Mouse (Mus musculus): ENCODE results near the gene Zfp217. TPM values are rescaled to one million over a fixed set of nuclear protein-coding genes. Genes with fewer than 3 reads are reported as not detected.

The Zfp217 gene
- polyA plus RNA-seq, 1 experiment = 80.0 TPM

DNA sequence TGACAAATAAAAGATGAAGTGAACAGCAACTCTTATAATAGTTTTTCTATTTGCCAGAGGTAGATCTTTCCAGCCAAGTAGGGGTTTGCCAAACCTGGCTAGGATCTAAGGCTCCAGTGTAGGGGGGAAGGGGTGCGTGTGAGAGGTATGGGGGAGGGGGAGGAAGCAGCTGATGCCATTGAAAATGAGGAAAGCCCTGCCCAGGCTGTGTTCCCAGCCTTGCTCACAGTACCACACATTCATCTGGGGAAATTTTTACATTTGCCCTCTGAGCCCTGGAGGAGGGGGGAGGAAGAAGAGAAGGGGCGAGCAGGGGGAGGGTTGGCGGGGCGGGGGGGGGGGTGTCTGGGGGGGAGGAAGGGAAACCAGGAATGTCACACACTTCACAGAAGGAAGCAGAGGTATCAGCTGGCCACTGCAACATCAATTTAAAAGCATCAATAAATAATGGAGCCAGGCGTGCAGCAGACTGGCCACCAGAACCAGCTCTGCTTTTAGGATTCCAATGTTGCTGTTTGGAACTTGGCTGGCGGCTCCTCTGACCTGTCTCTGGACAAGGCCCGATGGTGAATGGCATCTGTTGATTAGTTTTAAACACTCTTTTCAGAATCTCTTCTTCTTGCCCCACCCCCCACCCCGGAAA lies 28.5 kb upstream of the Zfp217 start:
- TF ChIP-seq CTCF (IDR thresholded peaks at IDR 0.05; ENCODE audit: control insufficient read depth, insufficient read depth, insufficient replicate concordance, low read depth, low read length) = no peak
- TF ChIP-seq POLR2A (IDR thresholded peaks at IDR 0.05; ENCODE audit: control insufficient read depth, low read depth, low read length) = no peak
- Histone ChIP-seq H3K4me1 (ENCODE audit: control insufficient read depth, insufficient read depth, low read length) (no peaks in the 10 kb centered on the region), H3K36me3 (ENCODE audit: control insufficient read depth, insufficient read depth, low read length) (no peaks in the 10 kb centered on the region), H3K27ac (ENCODE audit: control insufficient read depth, insufficient read depth, low read depth, low read length) (no peak overlapping the region), H3K27me3 (ENCODE audit: control insufficient read depth, insufficient read depth, low read length) (no peaks in the 10 kb centered on the region), H3K4me3 (ENCODE audit: control insufficient read depth, low read depth, low read length) (no peak overlapping the region)

DNA sequence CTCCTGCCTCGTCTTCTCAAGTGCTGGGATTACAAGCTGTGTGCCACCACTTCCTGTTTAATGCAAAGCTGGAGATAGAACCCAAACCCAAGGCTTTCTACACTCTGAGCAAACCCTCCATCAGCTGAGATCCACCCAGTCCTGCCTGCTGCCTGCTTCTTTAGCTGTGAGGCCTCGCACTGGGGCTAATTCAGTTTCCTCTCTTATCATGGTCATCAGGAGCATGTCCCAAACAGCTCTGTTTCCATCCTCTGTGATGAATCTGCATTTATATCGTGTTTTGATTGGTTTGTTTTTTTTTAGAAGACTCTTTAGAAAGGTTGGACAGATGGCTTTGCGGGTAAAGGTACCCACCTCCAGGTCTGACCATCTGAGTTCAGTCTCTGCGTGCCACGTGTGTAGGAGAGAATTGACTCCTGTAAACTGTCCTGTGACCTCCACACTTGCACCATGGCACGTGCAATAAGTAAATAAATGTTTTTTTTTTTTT lies 27.8 kb upstream of the Zfp217 start:
- no peaks in the 10 kb centered on the region for H3K4me1 ChIP-seq (ENCODE audit: control insufficient read depth, insufficient read depth, low read length)
- no peak overlapping the region for H3K4me3 ChIP-seq (ENCODE audit: control insufficient read depth, low read depth, low read length)
- H3K27me3 ChIP-seq (ENCODE audit: control insufficient read depth, insufficient read depth, low read length) = no peaks in the 10 kb centered on the region
- TF ChIP-seq POLR2A (IDR thresholded peaks at IDR 0.05; ENCODE audit: control insufficient read depth, low read depth, low read length) (no peak), CTCF (IDR thresholded peaks at IDR 0.05; ENCODE audit: control insufficient read depth, insufficient read depth, insufficient replicate concordance, low read depth, low read length) (no peak)
- no peaks in the 10 kb centered on the region for H3K36me3 ChIP-seq (ENCODE audit: control insufficient read depth, insufficient read depth, low read length)
- H3K27ac ChIP-seq (ENCODE audit: control insufficient read depth, insufficient read depth, low read depth, low read length) = no peak overlapping the region

DNA sequence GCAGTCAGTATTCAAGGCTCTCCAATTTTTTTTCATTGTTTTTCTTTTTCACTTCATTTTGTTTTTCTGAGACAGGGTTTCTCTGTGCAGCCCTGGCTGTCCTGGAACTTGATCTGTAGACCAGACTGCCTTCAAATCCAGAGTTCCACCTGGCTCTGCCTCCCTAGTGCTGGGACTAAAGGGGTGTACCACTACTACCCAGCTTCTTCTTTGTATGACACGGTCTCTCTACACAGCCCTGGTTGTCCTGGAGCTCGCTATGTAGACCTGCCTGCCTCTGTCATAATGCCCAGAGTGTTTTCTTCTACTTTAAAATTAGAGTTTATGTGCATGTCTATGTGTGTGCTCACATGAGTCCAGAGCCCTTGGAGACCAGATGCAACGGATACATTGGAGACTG lies 27.3 kb upstream of the Zfp217 start:
- Histone ChIP-seq H3K36me3 (ENCODE audit: control insufficient read depth, insufficient read depth, low read length) (no peaks in the 10 kb centered on the region), H3K27me3 (ENCODE audit: control insufficient read depth, insufficient read depth, low read length) (no peaks in the 10 kb centered on the region), H3K27ac (ENCODE audit: control insufficient read depth, insufficient read depth, low read depth, low read length) (no peak overlapping the region), H3K4me3 (ENCODE audit: control insufficient read depth, low read depth, low read length) (no peak overlapping the region), H3K4me1 (ENCODE audit: control insufficient read depth, insufficient read depth, low read length) (no peaks in the 10 kb centered on the region)
- TF ChIP-seq POLR2A (IDR thresholded peaks at IDR 0.05; ENCODE audit: control insufficient read depth, low read depth, low read length) (no peak), CTCF (IDR thresholded peaks at IDR 0.05; ENCODE audit: control insufficient read depth, insufficient read depth, insufficient replicate concordance, low read depth, low read length) (no peak)

DNA sequence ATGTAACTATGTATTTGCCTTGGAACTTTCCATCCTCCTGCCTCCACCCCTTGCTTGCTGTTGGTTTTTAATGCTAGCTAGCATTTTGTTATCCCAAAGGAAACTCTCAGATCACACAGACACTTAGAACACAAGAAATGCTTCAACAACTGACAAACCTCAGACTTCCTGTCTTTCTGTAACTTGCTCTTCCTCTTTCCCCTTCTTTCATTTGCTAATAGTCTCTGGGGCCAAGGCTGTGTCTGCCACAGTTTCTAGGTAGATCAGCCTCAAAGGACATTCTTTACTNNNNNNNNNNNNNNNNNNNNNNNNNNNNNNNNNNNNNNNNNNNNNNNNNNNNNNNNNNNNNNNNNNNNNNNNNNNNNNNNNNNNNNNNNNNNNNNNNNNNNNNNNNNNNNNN lies 21.2 kb upstream of the Zfp217 start:
- TF ChIP-seq POLR2A (IDR thresholded peaks at IDR 0.05; ENCODE audit: control insufficient read depth, low read depth, low read length) (no peak), CTCF (IDR thresholded peaks at IDR 0.05; ENCODE audit: control insufficient read depth, insufficient read depth, insufficient replicate concordance, low read depth, low read length) (no peak)
- Histone ChIP-seq H3K36me3 (ENCODE audit: control insufficient read depth, insufficient read depth, low read length) (no peaks in the 10 kb centered on the region), H3K4me3 (ENCODE audit: control insufficient read depth, low read depth, low read length) (no peak overlapping the region), H3K27me3 (ENCODE audit: control insufficient read depth, insufficient read depth, low read length) (no peaks in the 10 kb centered on the region), H3K4me1 (ENCODE audit: control insufficient read depth, insufficient read depth, low read length) (no peaks in the 10 kb centered on the region), H3K27ac (ENCODE audit: control insufficient read depth, insufficient read depth, low read depth, low read length) (no peak overlapping the region)

DNA sequence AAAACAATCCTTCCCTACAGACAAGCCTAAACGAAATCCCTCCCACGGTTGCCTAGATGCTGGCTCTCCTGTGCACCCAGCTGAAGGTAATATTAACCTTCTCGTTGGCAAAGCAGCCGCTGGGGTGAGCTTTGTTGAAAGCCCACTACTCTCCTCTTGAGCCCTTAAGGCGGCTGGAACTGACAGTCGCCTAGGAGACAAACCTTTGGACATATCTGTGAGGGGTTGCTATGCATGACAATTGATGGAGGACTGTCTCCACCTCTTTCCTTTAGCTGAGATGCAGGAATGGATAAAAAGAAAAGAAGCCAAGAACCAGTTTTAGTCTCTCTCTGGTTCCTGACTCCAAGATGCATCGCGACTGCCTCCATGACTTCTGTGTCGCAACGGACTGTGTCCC lies 17.7 kb upstream of the Zfp217 start:
- H3K27me3 ChIP-seq (ENCODE audit: control insufficient read depth, insufficient read depth, low read length) = no peaks in the 10 kb centered on the region
- TF ChIP-seq CTCF (IDR thresholded peaks at IDR 0.05; ENCODE audit: control insufficient read depth, insufficient read depth, insufficient replicate concordance, low read depth, low read length) = no peak
- TF ChIP-seq POLR2A (IDR thresholded peaks at IDR 0.05; ENCODE audit: control insufficient read depth, low read depth, low read length) = no peak
- no peak overlapping the region for H3K27ac ChIP-seq (ENCODE audit: control insufficient read depth, insufficient read depth, low read depth, low read length)
- no peak overlapping the region for H3K4me3 ChIP-seq (ENCODE audit: control insufficient read depth, low read depth, low read length)
- no peaks in the 10 kb centered on the region for H3K36me3 ChIP-seq (ENCODE audit: control insufficient read depth, insufficient read depth, low read length)
- H3K4me1 ChIP-seq (ENCODE audit: control insufficient read depth, insufficient read depth, low read length) = no peaks in the 10 kb centered on the region

DNA sequence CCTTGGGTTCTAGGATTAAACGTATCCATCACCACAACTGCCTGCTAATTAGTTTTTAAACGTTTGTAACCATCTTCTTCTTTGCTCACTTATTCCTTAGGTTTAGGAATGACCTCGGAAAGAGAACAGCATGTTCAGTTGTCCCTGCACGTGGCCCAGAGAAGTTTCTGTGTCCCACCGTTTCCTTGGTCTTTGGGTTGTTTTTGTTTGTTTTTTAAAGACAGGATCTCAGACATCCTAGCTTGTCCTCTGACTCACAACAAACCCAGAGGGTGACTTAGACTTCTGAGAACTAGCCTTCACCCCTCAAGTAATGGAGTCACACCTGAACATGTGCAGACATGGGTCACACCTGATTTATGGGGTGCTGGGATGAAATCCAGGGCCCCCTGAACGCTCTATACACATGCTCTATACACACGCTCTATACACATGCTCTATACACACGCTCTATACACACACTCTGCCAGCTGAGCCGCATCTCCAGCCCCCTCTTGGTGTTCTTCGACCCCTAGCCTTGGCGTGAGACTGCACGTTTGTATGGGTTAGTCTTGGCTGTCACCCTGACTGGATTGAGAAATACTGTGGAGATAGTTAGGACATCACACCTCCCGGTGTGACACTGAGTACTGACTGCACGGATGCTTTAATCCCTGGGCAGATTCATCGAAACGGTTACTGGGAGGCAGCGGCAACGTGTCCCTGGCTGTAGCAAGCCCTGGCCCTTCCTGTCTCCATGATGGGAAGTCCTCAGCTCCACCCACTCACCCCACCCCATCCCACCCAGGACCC lies 16.0 kb upstream of the Zfp217 start:
- no peaks in the 10 kb centered on the region for H3K4me1 ChIP-seq (ENCODE audit: control insufficient read depth, insufficient read depth, low read length)
- TF ChIP-seq POLR2A (IDR thresholded peaks at IDR 0.05; ENCODE audit: control insufficient read depth, low read depth, low read length) (no peak), CTCF (IDR thresholded peaks at IDR 0.05; ENCODE audit: control insufficient read depth, insufficient read depth, insufficient replicate concordance, low read depth, low read length) (no peak)
- no peaks in the 10 kb centered on the region for H3K36me3 ChIP-seq (ENCODE audit: control insufficient read depth, insufficient read depth, low read length)
- no peak overlapping the region for H3K27ac ChIP-seq (ENCODE audit: control insufficient read depth, insufficient read depth, low read depth, low read length)
- no peaks in the 10 kb centered on the region for H3K27me3 ChIP-seq (ENCODE audit: control insufficient read depth, insufficient read depth, low read length)
- H3K4me3 ChIP-seq (ENCODE audit: control insufficient read depth, low read depth, low read length) = no peak overlapping the region

DNA sequence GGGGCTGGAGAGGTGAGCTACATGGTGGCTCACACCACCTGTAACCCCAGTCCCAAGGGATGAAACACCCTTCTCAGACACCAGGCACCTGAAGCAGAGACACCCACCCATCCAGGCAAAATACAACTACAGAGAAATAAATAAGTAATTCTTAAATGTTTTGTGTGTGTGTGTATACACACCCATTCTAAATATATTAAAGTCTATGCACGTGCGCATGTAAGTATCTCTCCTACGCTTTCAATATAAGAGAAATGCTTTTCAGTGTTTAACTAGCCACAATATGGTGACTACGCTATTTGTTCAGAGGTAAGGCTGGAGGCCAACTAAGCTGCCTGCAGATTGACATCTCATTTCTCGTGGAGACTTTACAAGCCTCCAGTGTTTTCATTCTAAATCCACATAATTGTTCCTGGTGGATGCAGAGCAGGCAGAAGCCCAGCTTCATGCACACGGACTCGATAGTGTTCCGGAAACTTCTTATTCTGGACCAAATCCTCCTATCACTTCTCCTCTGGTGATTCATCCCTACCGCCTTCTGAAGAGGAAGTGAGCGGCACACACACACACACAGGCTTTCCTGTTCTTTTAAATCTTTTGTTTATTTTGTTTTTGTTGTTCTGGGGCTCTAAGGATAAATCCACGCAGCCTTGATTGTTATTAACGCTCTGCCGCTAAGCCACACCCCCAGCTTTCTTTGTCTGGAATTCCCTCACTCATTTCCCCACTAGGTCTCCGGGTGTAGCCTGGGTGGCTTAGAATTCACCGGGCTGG lies 12.1 kb upstream of the Zfp217 start:
- no peaks in the 10 kb centered on the region for H3K36me3 ChIP-seq (ENCODE audit: control insufficient read depth, insufficient read depth, low read length)
- TF ChIP-seq POLR2A (IDR thresholded peaks at IDR 0.05; ENCODE audit: control insufficient read depth, low read depth, low read length) = no peak
- TF ChIP-seq CTCF (IDR thresholded peaks at IDR 0.05; ENCODE audit: control insufficient read depth, insufficient read depth, insufficient replicate concordance, low read depth, low read length) = no peak

More for the DNA sequence above, 12.1 kb upstream of the Zfp217 start:
- H3K27ac ChIP-seq (ENCODE audit: control insufficient read depth, insufficient read depth, low read depth, low read length) = no peak overlapping the region
- H3K4me3 ChIP-seq (ENCODE audit: control insufficient read depth, low read depth, low read length) = no peak overlapping the region
- peaks cover 3% of the 10 kb centered on the region; the same call in 1 of the 2 replicates for H3K4me1 ChIP-seq (ENCODE audit: control insufficient read depth, insufficient read depth, low read length)
- no peaks in the 10 kb centered on the region for H3K27me3 ChIP-seq (ENCODE audit: control insufficient read depth, insufficient read depth, low read length)

Measured in testis, adult 2 months (tissue).